8 mouse cellular contexts compared by ENCODE assay signal in the genomic region with DNA sequence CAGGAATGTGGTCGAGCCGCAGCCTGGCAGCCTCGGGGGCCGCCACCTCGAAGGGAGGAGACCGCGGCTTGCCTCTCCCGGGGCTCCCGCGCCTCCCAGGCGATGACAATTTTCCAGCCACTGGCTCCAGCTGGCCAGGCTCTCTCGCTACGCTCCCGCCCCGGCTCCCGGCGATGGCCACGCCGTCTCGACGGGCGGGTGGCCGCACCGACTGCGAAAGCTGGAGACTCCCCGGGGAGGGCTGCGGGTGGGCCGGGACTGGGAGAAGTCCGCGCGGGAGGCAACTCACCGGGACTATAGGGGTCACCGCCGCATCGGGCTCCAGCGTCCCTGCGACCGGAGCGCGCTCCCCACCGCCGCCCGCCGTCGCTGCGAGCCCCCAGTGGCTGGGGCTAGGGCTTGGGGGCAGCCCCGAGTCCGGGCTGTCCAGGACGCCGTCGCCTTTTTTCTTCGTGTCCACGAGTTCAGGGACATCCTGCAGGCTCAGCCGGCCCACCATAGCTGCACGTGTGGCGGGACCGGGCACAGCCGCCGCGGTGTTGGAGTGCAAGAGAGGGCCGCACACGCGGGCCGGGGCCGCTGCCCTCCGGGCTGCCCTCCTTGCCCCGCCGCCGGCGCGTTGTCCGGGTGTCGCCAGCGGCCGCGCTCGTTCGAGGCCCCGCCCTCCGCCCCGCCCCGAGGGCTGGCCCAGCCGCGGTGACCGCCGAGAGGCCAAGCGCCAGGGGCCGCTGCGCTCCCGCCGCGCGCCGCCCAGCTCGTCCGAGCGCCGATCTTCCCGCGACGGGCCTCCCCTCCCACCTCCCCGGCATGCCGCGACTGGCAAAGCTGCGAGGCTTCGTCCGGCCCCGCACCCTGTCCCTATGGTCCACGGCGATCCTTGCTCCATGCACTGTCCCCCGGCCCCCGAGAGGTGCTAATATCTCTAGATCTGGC. TPM values are rescaled to one million over a fixed set of nuclear protein-coding genes. Genes with fewer than 3 reads are reported as not detected.
DNase-seq lines count a peak whose midpoint lies in the region; ATAC-seq and TF ChIP-seq lines count a peak whose summit lies in the region.

A gene (minus strand): TSS at position 644 of the 933 bp plus-strand sequence.

- peak; percentile 95 for DNase-seq in adrenal gland, adult 18-20 months (ENCODE audit: low spot score in 2 of 2)
- peak; percentile 96 for DNase-seq in gastrocnemius, postnatal 10 days
- peak; percentile 82 for DNase-seq in hindbrain, postnatal 0 days (ENCODE audit: low spot score)
- peak; percentile 62 to 66 for DNase-seq in left cerebral cortex, postnatal 36 days (ENCODE audit: low spot score in 2 of 2)
- DNase-seq in midbrain, embryonic 10.5 days (ENCODE audit: low spot score) = peak; percentile 89
- peak; percentile 67 for DNase-seq in right cerebral cortex, postnatal 25 days
- peak; percentile 92 to 93 for DNase-seq in urinary bladder, postnatal 4 days (ENCODE audit: low spot score in 2 of 2)

- no peaks in the 10 kb centered on the region; the same call in 1 of the 2 replicates for H3K9me3 ChIP-seq in hindbrain, postnatal 0 days (ENCODE audit: low read length)
- no peaks in the 10 kb centered on the region for H3K9me3 ChIP-seq in midbrain, embryonic 10.5 days (replicated peaks)

- H3K27me3 ChIP-seq in hindbrain, postnatal 0 days (ENCODE audit: insufficient read depth, low read length) = no peaks in the 10 kb centered on the region
- peaks cover 40% of the 10 kb centered on the region for H3K27me3 ChIP-seq in midbrain, embryonic 10.5 days (ENCODE audit: low read depth, poor library complexity, severe bottlenecking)

- H3K4me2 ChIP-seq in hindbrain, postnatal 0 days (ENCODE audit: low read depth, low read length) = peak within 1 kb of the TSS; percentile 90

- TF ChIP-seq CTCF in cortical plate, adult 2 months (IDR thresholded peaks at IDR 0.05; ENCODE audit: extremely low read depth, insufficient read depth, low read length) = no peak
- TF ChIP-seq CTCF in hindbrain, postnatal 0 days (IDR thresholded peaks at IDR 0.05; ENCODE audit: low read depth) = no peak

- ATAC-seq in hindbrain, postnatal 0 days = peak; percentile 84

- WGBS in hindbrain, postnatal 0 days = 1% methylated on average over 103 of the region's 112 CpGs
- WGBS in midbrain, embryonic 10.5 days = under 1% methylated on average over 108 of the region's 112 CpGs

- peak within 1 kb of the TSS; percentile 55 for H3K4me3 ChIP-seq in cortical plate, adult 2 months (ENCODE audit: insufficient read depth, low read length)
- peak within 1 kb of the TSS; percentile 64 for H3K4me3 ChIP-seq in hindbrain, postnatal 0 days (ENCODE audit: low read length)
- peak within 1 kb of the TSS; percentile 77 for H3K4me3 ChIP-seq in midbrain, embryonic 10.5 days

- H3K9ac ChIP-seq in hindbrain, postnatal 0 days (replicated peaks; ENCODE audit: low read length) = peak within 1 kb of the TSS; percentile 71

- intact Hi-C loops in left cerebral cortex, postnatal 36 days (cut with DNase I) = no loop called here

- no peaks in the 10 kb centered on the region for H3K4me1 ChIP-seq in cortical plate, adult 2 months (ENCODE audit: control insufficient read depth, insufficient read depth, low read length)
- no peaks in the 10 kb centered on the region; the same call in 1 of the 2 replicates for H3K4me1 ChIP-seq in hindbrain, postnatal 0 days (ENCODE audit: insufficient read depth, low read length)
- peaks cover 48% of the 10 kb centered on the region for H3K4me1 ChIP-seq in midbrain, embryonic 10.5 days

- H3K36me3 ChIP-seq in hindbrain, postnatal 0 days (ENCODE audit: insufficient read depth, low read length) = no peaks in the 10 kb centered on the region
- H3K36me3 ChIP-seq in midbrain, embryonic 10.5 days = peaks cover 7% of the 10 kb centered on the region; the same call in 1 of the 2 replicates

- H3K27ac ChIP-seq in cortical plate, adult 2 months (ENCODE audit: insufficient read depth, low read length) = no peak within 1 kb of the TSS
- H3K27ac ChIP-seq in hindbrain, postnatal 0 days = peak within 1 kb of the TSS; percentile 48; the same call in 1 of the 2 replicates
- peak within 1 kb of the TSS; percentile 90 for H3K27ac ChIP-seq in midbrain, embryonic 10.5 days (replicated peaks)

- no peak for TF ChIP-seq POLR2A in cortical plate, adult 2 months (IDR thresholded peaks at IDR 0.05; ENCODE audit: extremely low read depth, insufficient read depth, low read length)

RNA-seq across cellular contexts. Expression of the gene that starts here (rescaled TPM):
- total RNA-seq in adrenal gland, adult 18-20 months (2021) = 10 to 100 TPM; 14.2 to 27.1 TPM
- polyA plus RNA-seq in cortical plate, adult 2 months (2012; rRNA removed) = 8.1 and 8.9 TPM in 2 replicates
- 10 to 100 TPM; 58.8 to 66.8 TPM for total RNA-seq in gastrocnemius, postnatal 10 days (2021)
- total RNA-seq in hindbrain, postnatal 0 days (2014; rRNA removed) = 13.6 and 17.4 TPM in 2 replicates
- 14.9 and 15.3 TPM in 2 replicates for polyA plus RNA-seq in hindbrain, postnatal 0 days (2015; fragmentation: Nextera tagmentation; extraction: Ambion mirVana)
- 1 to 10 TPM; 8.1 to 9.2 TPM for total RNA-seq in left cerebral cortex, postnatal 36 days (2021)
- 14.9 and 16.5 TPM in 2 replicates for polyA plus RNA-seq in midbrain, embryonic 10.5 days (2016; fragmentation: Nextera tagmentation; extraction: Ambion mirVana)
